Mouse (Mus musculus): ENCODE results near the gene Celf5. TPM values are rescaled to one million over a fixed set of nuclear protein-coding genes. Genes with fewer than 3 reads are reported as not detected.

Celf5 gene
- total and polyA plus RNA-seq, 2 experiments from 2014 or later: 71.3 to 166 TPM

GRCm38 (mm10) chr10:81464405-81465264, 17.9 kb downstream of the Celf5 start:
- Histone ChIP-seq H3K27ac (ENCODE audit: low read depth, low read length) (no peak overlapping the region), H3K9me3 (ENCODE audit: low read length) (no peaks in the 10 kb centered on the region), H3K27me3 (ENCODE audit: insufficient read depth, low read length) (peaks cover 9% of the 10 kb centered on the region; the same call in 1 of the 2 replicates), H3K9ac (no peak overlapping the region), H3K36me3 (ENCODE audit: insufficient read depth) (peaks cover 58% of the 10 kb centered on the region), H3K4me2 (ENCODE audit: low read depth) (peak overlapping the region; percentile 37), H3K4me3 (ENCODE audit: low read depth, low read length) (no peak overlapping the region), H3K4me1 (ENCODE audit: insufficient read depth) (no peaks in the 10 kb centered on the region)
- no peak for DNase-seq
- TF ChIP-seq CTCF (IDR thresholded peaks at IDR 0.05; ENCODE audit: low read depth): no peak
- peak; percentile 70 for ATAC-seq
- WGBS: 5% methylated on average over 32 of the region's 33 CpGs

GRCm38 (mm10) chr10:81463531-81463930, 19.0 kb downstream of the Celf5 start:
- WGBS: 73% methylated on average over 4 of the region's 4 CpGs
- Histone ChIP-seq H3K27ac (ENCODE audit: low read depth, low read length) (no peak overlapping the region), H3K27me3 (ENCODE audit: insufficient read depth, low read length) (peaks cover 9% of the 10 kb centered on the region; the same call in 1 of the 2 replicates), H3K36me3 (ENCODE audit: insufficient read depth) (peaks cover 54% of the 10 kb centered on the region), H3K4me2 (ENCODE audit: low read depth) (no peak overlapping the region), H3K4me3 (ENCODE audit: low read depth, low read length) (no peak overlapping the region), H3K9me3 (ENCODE audit: low read length) (no peaks in the 10 kb centered on the region), H3K4me1 (ENCODE audit: insufficient read depth) (no peaks in the 10 kb centered on the region), H3K9ac (no peak overlapping the region)
- DNase-seq: no peak
- no peak for TF ChIP-seq CTCF (IDR thresholded peaks at IDR 0.05; ENCODE audit: low read depth)
- no peak for ATAC-seq

GRCm38 (mm10) chr10:81462917-81463316, 19.6 kb downstream of the Celf5 start:
- Histone ChIP-seq H3K27ac (ENCODE audit: low read depth, low read length) (no peak overlapping the region), H3K4me3 (ENCODE audit: low read depth, low read length) (no peak overlapping the region), H3K9ac (no peak overlapping the region), H3K27me3 (ENCODE audit: insufficient read depth, low read length) (peaks cover 9% of the 10 kb centered on the region; the same call in 1 of the 2 replicates), H3K4me2 (ENCODE audit: low read depth) (no peak overlapping the region), H3K36me3 (ENCODE audit: insufficient read depth) (peaks cover 49% of the 10 kb centered on the region), H3K4me1 (ENCODE audit: insufficient read depth) (no peaks in the 10 kb centered on the region), H3K9me3 (ENCODE audit: low read length) (no peaks in the 10 kb centered on the region)
- DNase-seq (no peak), ATAC-seq (no peak)
- WGBS: 85% methylated on average over 7 of the region's 7 CpGs
- TF ChIP-seq CTCF (IDR thresholded peaks at IDR 0.05; ENCODE audit: low read depth): no peak

- no peak overlapping the region for H3K4me2 ChIP-seq (ENCODE audit: low read depth)
- 36% methylated on average over 7 of the region's 7 CpGs for WGBS
- H3K4me3 ChIP-seq (ENCODE audit: low read depth, low read length): no peak overlapping the region
- no peak overlapping the region for H3K27ac ChIP-seq (ENCODE audit: low read depth, low read length)
- H3K27me3 ChIP-seq (ENCODE audit: insufficient read depth, low read length): peaks cover 9% of the 10 kb centered on the region; the same call in 1 of the 2 replicates
- H3K36me3 ChIP-seq (ENCODE audit: insufficient read depth): peaks cover 44% of the 10 kb centered on the region
- no peak for TF ChIP-seq CTCF (IDR thresholded peaks at IDR 0.05; ENCODE audit: low read depth)
- ATAC-seq: no peak
- no peaks in the 10 kb centered on the region for H3K9me3 ChIP-seq (ENCODE audit: low read length)
- no peaks in the 10 kb centered on the region for H3K4me1 ChIP-seq (ENCODE audit: insufficient read depth)
- no peak for DNase-seq
- no peak overlapping the region for H3K9ac ChIP-seq
Measured at GRCm38 (mm10) chr10:81462415-81462804, 20.1 kb downstream of the Celf5 start.

DNA sequence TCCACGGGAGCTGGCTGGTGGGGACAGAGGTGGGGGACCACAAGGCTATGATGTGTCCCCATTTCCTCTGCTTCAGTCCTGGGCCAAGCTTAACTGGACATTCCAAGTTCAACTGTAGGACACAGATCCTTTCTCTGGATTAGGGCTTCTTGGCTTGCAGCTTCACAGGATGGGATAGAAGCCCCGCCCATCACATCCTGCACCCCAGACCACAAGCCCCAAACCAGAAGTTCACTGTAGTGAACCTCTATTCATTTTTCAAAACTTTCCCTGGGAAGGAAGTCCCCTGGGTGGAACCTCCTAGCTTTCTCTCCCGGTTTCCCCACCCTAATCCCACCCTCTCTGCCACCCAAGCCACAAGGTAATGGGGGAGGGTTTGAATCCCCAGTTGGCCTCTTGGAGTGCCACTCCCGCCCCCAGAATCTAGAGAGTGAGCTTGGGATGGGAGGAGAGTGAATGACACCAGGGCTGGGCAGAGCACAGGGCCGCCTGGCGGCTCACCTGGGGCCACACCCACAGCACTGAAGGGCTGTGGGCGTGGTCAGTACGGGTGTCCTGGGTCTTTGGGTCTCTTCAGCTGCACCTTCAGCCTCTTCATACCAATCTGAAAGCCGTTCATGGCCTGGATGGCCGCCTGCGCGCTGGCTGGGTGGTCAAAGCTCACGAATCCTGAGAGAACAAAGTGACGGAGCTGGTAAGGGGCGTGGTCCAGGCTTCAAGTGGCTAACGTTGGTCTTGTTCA, 20.7 kb downstream of the Celf5 start:
- DNase-seq (no peak), ATAC-seq (no peak)
- Histone ChIP-seq H3K27ac (ENCODE audit: low read depth, low read length) (no peak overlapping the region), H3K4me3 (ENCODE audit: low read depth, low read length) (no peak overlapping the region), H3K9me3 (ENCODE audit: low read length) (no peaks in the 10 kb centered on the region), H3K36me3 (ENCODE audit: insufficient read depth) (peaks cover 38% of the 10 kb centered on the region), H3K4me2 (ENCODE audit: low read depth) (no peak overlapping the region), H3K27me3 (ENCODE audit: insufficient read depth, low read length) (peaks cover 9% of the 10 kb centered on the region; the same call in 1 of the 2 replicates), H3K4me1 (ENCODE audit: insufficient read depth) (no peaks in the 10 kb centered on the region), H3K9ac (no peak overlapping the region)
- no peak for TF ChIP-seq CTCF (IDR thresholded peaks at IDR 0.05; ENCODE audit: low read depth)
- 18% methylated on average over 16 of the region's 16 CpGs for WGBS

DNA sequence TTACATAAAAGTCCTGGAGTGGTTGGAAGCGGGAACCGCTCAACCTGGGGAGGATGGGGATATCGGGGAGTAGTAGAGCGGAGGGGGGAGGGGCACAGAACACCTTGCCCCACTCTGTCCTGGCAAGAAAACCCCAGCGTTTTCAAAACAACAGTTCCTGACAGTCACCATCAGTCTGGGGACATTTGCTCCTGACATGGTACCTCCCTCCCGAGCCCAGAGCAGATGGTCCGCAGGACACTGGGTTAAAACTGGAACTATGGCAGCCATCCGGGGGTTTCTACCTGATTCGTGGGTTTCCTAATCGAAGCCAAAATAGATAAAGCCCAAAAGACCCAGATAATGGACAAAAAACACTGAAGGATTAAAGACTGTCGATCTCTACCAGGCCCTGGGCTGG, 21.6 kb downstream of the Celf5 start:
- H3K9ac ChIP-seq: no peak overlapping the region
- ATAC-seq (no peak), DNase-seq (no peak)
- H3K36me3 ChIP-seq (ENCODE audit: insufficient read depth): peaks cover 29% of the 10 kb centered on the region
- H3K27ac ChIP-seq (ENCODE audit: low read depth, low read length): no peak overlapping the region
- no peak overlapping the region for H3K4me3 ChIP-seq (ENCODE audit: low read depth, low read length)
- no peak overlapping the region for H3K4me2 ChIP-seq (ENCODE audit: low read depth)
- no peak for TF ChIP-seq CTCF (IDR thresholded peaks at IDR 0.05; ENCODE audit: low read depth)
- no peaks in the 10 kb centered on the region for H3K9me3 ChIP-seq (ENCODE audit: low read length)
- no peaks in the 10 kb centered on the region for H3K4me1 ChIP-seq (ENCODE audit: insufficient read depth)
- H3K27me3 ChIP-seq (ENCODE audit: insufficient read depth, low read length): peaks cover 9% of the 10 kb centered on the region; the same call in 1 of the 2 replicates
- 45% methylated on average over 11 of the region's 11 CpGs for WGBS

- TF ChIP-seq CTCF (IDR thresholded peaks at IDR 0.05; ENCODE audit: low read depth): no peak
- DNase-seq (no peak), ATAC-seq (no peak)
- Histone ChIP-seq H3K36me3 (ENCODE audit: insufficient read depth) (peaks cover 25% of the 10 kb centered on the region), H3K4me2 (ENCODE audit: low read depth) (no peak overlapping the region), H3K27ac (ENCODE audit: low read depth, low read length) (no peak overlapping the region), H3K9ac (no peak overlapping the region), H3K4me3 (ENCODE audit: low read depth, low read length) (no peak overlapping the region), H3K4me1 (ENCODE audit: insufficient read depth) (no peaks in the 10 kb centered on the region), H3K9me3 (ENCODE audit: low read length) (no peaks in the 10 kb centered on the region), H3K27me3 (ENCODE audit: insufficient read depth, low read length) (peaks cover 9% of the 10 kb centered on the region; the same call in 1 of the 2 replicates)
- 27% methylated on average over 20 of the region's 20 CpGs for WGBS
Measured at GRCm38 (mm10) chr10:81460471-81460870, 22.0 kb downstream of the Celf5 start.

Measured in forebrain, postnatal 0 days (tissue).